Mouse (Mus musculus) Patski (cell line): ENCODE data around the gene Mrps27. TPM values are rescaled to one million over a fixed set of nuclear protein-coding genes. Genes with fewer than 3 reads are reported as not detected.

Experiments used
- ATAC-seq: fragments of 100-300 bp; one replicate; pipeline ENCODE4 v1.8.0; 2021
- CTCF ChIA-PET: fragments of 350-600 bp; sonication (Branson Sonifier 250); formaldehyde crosslinking; loops from one replicate; lab custom pipeline; 2022; ENCODE audit warnings: inconsistent platforms; lab: Charles Lee
- POLR2A ChIA-PET: fragments of 350-600 bp; sonication (Branson Sonifier 250); formaldehyde crosslinking; loops from one replicate; lab custom pipeline; 2022; ENCODE audit warnings: antibody characterized with exemption, inconsistent platforms; lab: Charles Lee
- DNase-seq: peaks from one replicate; pipeline ENCODE4 v3.0.0-alpha.2; 2011; ENCODE audit warnings: low read depth, low spot score
- H3K27me3 ChIP-seq: fragments of 371-371 bp; one replicate; pipeline ENCODE4 v1.5.1; 2021
- CTCF ChIP-seq: fragments of 100-300 bp; IDR thresholded peaks from one replicate; pipeline ENCODE4 v1.5.1; 2021
- in situ Hi-C: fragments of 300-500 bp; cut with MboI; formaldehyde crosslinking; loops from 3 replicates; pipeline ENCODE4 v1.11.1; 2018; ENCODE audit warnings: low pct_unique_long_range_greater_than_20kb, mixed read lengths
- polyA plus RNA-seq: library from polyadenylated mRNA; unstranded; gene quantifications from one replicate; pipeline ENCODE4 v1.2.3, GENCODE M21; 2021

Gene Mrps27
- polyA plus RNA-seq, 1 experiment from 2014 or later, result 37.7 TPM

DNA sequence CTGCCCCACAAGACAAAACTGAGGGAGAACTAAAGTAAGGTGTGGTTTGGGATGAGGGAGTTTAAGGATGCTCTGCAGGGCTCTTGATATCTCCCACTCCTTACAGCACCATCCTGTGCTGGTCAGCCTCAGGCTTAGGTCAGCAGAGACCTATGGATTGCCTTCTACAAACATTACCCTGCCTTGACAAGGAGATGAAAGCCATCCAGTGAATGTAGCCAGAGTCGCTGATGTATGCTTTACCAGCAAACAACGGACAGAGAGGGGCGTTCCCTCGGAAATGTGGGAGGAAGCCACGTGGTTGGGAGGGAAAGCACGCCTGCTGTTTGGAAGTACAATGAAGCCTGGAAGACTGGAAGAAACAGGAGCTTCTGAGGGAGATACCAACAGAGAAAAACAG, 100.3 kb downstream of the Mrps27 start:
- DNase-seq, result no peak
- ChIA-PET CTCF (interaction anchor here (1.2 kb wide), 1 partner anchor 10 kb away, joined by 3 read pairs; no protein-coding TSS in a partner anchor), POLR2A (no interaction called here)
- TF ChIP-seq CTCF, result no peak
- no peak for ATAC-seq
- H3K27me3 ChIP-seq, result no peaks in the 10 kb centered on the region
- in situ Hi-C loops, result no loop called here

DNA sequence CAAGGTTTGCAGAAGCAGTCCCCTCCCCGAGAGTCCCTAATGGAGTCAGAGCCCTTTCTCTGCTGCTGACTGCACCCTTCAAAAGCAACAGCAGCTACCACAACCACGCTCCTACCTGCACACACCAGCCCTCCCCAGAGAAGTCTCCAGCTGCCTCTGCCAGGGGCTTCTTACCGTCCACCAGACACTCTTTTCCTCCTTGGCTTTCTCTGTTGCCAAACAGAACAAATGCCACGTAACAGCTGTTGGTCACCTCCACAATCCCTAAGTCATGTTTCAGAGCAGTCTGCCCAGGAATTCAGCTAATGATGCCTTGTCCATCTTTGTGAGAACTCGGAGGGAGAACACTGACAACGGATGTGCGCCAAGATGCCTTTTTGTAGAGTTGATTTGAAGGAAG, 102.4 kb downstream of the Mrps27 start:
- in situ Hi-C loops, result no loop called here
- CTCF ChIA-PET, result interaction anchor here (1.0 kb wide), 1 partner anchor 8 kb away, joined by 3 read pairs; no protein-coding TSS in a partner anchor
- POLR2A ChIA-PET, result no interaction called here
- no peaks in the 10 kb centered on the region for H3K27me3 ChIP-seq
- DNase-seq, result no peak
- ATAC-seq, result no peak
- TF ChIP-seq CTCF, result no peak

DNA sequence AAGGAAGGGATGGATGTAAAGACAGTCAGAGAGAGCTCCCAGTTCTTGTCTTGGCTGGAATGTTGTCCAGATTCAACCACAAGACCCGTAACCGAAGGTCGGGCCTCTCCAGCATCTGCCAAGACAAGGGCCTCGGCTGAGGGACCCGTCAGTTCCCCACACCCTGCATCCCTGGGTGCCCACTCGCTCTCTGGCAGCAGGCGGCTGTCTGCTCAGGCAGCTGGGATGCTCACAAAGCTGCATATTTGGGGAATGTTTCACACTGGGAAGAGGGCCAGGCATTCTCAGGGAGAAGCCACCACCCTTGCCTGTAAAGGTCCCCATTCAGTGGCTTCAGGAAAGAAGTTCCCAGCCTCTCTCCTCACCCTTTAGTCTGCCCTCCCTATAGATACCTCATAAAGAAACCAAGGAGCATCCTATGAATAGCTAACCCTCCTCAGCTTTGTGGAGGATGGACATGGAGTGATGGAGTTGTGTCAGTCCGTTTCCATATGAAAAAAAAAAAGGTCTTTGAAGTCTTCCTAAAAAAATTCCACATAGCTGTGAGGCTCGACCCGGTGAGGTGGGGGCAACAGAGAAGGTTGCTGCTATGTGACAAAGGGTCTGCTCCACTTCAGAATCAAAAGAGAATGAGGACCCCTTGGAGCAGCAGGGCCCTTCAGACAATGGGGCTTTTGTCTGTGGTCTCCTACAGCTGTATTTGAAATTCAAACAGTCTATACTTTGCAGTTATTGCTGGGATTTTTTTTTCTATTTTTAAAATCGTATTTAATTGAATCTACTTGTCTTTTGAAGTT, 103.0 kb downstream of the Mrps27 start:
- DNase-seq, result no peak
- peak; percentile 58 for ATAC-seq
- no peaks in the 10 kb centered on the region for H3K27me3 ChIP-seq
- CTCF ChIA-PET, result interaction anchor here (0.8 to 1.0 kb wide), 2 partner anchors 9 to 30 kb away, joined by 3 read pairs; no protein-coding TSS in a partner anchor
- in situ Hi-C loops, result no loop called here
- TF ChIP-seq CTCF, result no peak
- POLR2A ChIA-PET, result no interaction called here

DNA sequence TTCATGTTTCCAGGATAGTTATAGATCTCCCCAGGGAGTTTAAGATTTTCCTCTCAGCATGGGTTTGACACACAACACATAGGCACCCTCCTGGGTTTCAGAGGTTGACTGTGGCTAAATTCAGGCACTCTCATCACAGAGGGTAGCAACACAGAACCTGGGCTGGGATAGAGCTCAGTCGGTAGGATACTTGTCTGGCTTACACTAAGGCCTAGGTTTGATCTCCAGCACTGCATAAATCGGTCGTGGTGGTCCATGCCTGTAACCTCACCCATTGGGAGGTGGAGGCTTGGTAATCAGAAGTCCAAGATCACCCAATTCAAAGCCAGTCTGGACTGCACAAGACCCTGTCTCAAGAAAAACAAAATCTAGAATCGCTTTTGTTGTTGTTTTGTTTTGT, 103.7 kb downstream of the Mrps27 start:
- CTCF ChIA-PET, result interaction anchor here (0.8 to 1.0 kb wide), 2 partner anchors 9 to 29 kb away, joined by 3 read pairs; no protein-coding TSS in a partner anchor
- TF ChIP-seq CTCF, result no peak
- no peak for DNase-seq
- in situ Hi-C loops, result no loop called here
- POLR2A ChIA-PET, result no interaction called here
- no peak for ATAC-seq
- H3K27me3 ChIP-seq, result no peaks in the 10 kb centered on the region

- CTCF ChIA-PET, result no interaction called here
- H3K27me3 ChIP-seq, result no peaks in the 10 kb centered on the region
- POLR2A ChIA-PET, result interaction anchor here (0.7 kb wide), 1 partner anchor 509 kb away, joined by 3 read pairs; no protein-coding TSS in a partner anchor
- DNase-seq (no peak), ATAC-seq (no peak)
- in situ Hi-C loops, result no loop called here
- no peak for TF ChIP-seq CTCF
Observed at GRCm38 (mm10) chr13:99449547-99449946, 105.0 kb downstream of the Mrps27 start.

- ChIA-PET CTCF (no interaction called here), POLR2A (no interaction called here)
- no peak for DNase-seq
- ATAC-seq, result no peak
- no peaks in the 10 kb centered on the region for H3K27me3 ChIP-seq
- in situ Hi-C loops, result no loop called here
- no peak for TF ChIP-seq CTCF
Observed at GRCm38 (mm10) chr13:99450766-99451165, 106.2 kb downstream of the Mrps27 start.

DNA sequence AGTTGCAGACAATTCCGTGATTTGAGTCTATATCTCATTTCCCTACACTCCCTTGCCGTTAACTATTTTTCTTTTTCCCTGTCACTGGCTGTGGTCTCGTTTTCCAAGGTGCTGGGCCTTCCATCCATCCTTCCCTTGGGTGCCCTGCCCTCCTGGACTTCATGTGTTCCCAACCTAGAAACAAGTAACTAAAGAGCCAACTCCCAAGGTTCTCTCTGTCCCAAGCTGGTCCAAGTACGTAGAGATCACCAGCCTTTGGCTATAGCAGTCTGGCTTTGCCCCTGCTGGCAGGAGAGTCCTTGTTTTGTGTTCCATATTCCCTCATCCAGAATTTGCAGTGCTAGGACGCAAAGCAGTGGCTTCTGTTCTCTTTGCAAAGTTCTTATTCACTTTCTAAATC, 106.7 kb downstream of the Mrps27 start:
- ATAC-seq (no peak), DNase-seq (no peak)
- in situ Hi-C loops, result no loop called here
- no peak for TF ChIP-seq CTCF
- no peaks in the 10 kb centered on the region for H3K27me3 ChIP-seq
- ChIA-PET POLR2A (no interaction called here), CTCF (no interaction called here)

DNA sequence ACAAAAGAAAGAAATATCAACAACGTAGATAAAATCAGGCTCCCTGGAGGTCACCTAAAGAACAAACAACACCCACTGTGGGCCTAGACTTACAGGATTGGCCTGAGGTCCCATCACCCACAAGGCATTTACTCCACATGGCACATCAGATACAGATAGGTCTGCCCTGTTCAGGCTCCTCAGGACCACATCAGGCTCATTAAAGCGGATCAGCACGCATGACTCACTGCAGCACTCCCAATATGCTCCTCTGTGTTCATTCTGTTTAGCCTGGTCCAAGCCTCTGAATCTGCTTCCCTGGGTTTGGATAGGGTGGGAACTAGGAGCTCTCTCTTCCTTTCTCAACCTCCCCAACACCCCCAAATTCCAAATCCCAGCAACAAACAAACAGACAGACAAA, 107.9 kb downstream of the Mrps27 start:
- no peak for ATAC-seq
- no peak for TF ChIP-seq CTCF
- DNase-seq, result no peak
- in situ Hi-C loops, result no loop called here
- POLR2A ChIA-PET, result no interaction called here
- H3K27me3 ChIP-seq, result no peaks in the 10 kb centered on the region
- CTCF ChIA-PET, result no interaction called here

DNA sequence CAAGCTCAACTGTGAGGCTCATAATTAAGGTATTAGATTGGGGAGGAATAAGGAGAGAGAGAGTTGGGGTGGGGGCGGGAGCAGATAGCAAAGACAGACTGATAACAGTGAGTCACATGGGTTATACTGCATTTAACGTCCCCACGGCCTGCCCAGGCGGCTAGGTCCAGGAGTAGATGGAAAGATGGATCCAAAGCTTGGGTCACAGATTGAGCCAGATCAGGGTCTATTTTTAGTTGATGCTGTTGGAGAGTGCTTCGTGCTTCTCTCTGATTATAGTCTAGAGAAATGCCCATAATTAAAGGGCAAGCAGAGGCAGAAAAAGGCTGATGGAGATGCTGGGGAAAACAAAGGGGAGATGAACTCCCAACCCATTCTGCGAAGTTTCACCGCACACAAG, 110.4 kb downstream of the Mrps27 start:
- no peaks in the 10 kb centered on the region for H3K27me3 ChIP-seq
- no peak for TF ChIP-seq CTCF
- in situ Hi-C loops, result no loop called here
- DNase-seq, result no peak
- no peak for ATAC-seq
- ChIA-PET CTCF (interaction anchor here (0.7 kb wide), 1 partner anchor 14 kb away, joined by 3 read pairs; no protein-coding TSS in a partner anchor), POLR2A (no interaction called here)

GRCm38 (mm10) chr13:99458658-99459386, 114.2 kb downstream of the Mrps27 start:
- DNase-seq (no peak), ATAC-seq (no peak)
- ChIA-PET POLR2A (no interaction called here), CTCF (interaction anchor here (1.1 kb wide), 2 partner anchors 17 to 46 kb away, joined by 3 read pairs; no protein-coding TSS in a partner anchor)
- in situ Hi-C loops, result no loop called here
- no peak for TF ChIP-seq CTCF
- no peaks in the 10 kb centered on the region for H3K27me3 ChIP-seq

DNA sequence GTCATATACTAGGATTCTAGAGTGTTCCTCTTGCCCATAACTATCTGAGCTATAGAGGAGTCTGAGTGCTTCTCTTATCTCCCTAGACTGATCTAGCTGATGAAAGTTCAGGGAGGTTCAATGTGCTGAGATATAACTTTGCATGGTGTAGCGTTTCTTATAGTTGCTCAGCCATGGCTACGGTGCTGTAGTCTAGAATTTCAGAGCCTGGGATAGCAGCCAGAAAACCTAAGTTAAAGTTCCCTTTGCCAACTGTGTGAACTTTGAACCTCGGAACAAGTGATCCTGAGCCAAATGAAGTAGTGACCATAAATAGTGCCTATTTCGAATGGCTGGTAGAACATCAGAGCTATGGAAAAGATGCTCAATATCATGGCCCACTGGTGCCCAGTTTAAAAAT, 115.0 kb downstream of the Mrps27 start:
- DNase-seq (no peak), ATAC-seq (no peak)
- in situ Hi-C loops, result no loop called here
- POLR2A ChIA-PET, result no interaction called here
- TF ChIP-seq CTCF, result no peak
- CTCF ChIA-PET, result interaction anchor here (1.1 to 1.2 kb wide), 3 partner anchors 10 to 47 kb away, joined by 3 read pairs; no protein-coding TSS in a partner anchor
- no peaks in the 10 kb centered on the region for H3K27me3 ChIP-seq
